Mouse (Mus musculus) heart, adult 2 months (tissue): ENCODE measurements around the gene Cacna2d1.

ENCODE experiments used
- CTCF ChIP-seq: fragments of 200-600 bp; IDR thresholded peaks from 2 replicates; pipeline ENCODE4 v1.8.1; 2022; ENCODE audit warnings: antibody characterized with exemption, mild to moderate bottlenecking, moderate library complexity
- EP300 ChIP-seq: fragments of 200-500 bp; IDR thresholded peaks from 2 replicates; pipeline ENCODE4 v1.6.1; 2011; ENCODE audit warnings: low read depth, low read length, control low read depth; ENCODE audit not compliant: insufficient read depth

GRCm38 (mm10) chr5:16134286-16135094 is 200.0 kb downstream of the Cacna2d1 start:
- TF ChIP-seq CTCF (no peak), EP300 (no peak)
